Mouse (Mus musculus) E14TG2a.4 (cell line): ENCODE data around the gene Glis1.
A peak's percentile ranks its signal among the peaks of the same experiment; 100 is the strongest.

Source experiments
- H3K27me3 ChIP-seq: 2 replicates; pipeline ENCODE4 v1.6.1; 2014; ENCODE audit warnings: low read length, control low read depth; ENCODE audit not compliant: insufficient read depth
- H3K36me3 ChIP-seq: 2 replicates; pipeline ENCODE4 v1.6.1; 2014; ENCODE audit warnings: low read length, control low read depth; ENCODE audit not compliant: insufficient read depth
- H3K4me1 ChIP-seq: replicated peaks from 2 replicates; pipeline ENCODE4 v1.6.1; 2014; ENCODE audit warnings: low read depth, low read length, control low read depth
- H3K4me3 ChIP-seq: replicated peaks from 2 replicates; pipeline ENCODE4 v1.5.1; 2014; ENCODE audit warnings: mild to moderate bottlenecking, low read length
- H3K9me3 ChIP-seq: 2 replicates; pipeline ENCODE4 v1.6.1; 2014; ENCODE audit warnings: low read length, control low read depth
- CTCF ChIP-seq: conservative IDR thresholded peaks from 2 replicates; pipeline ENCODE4 v1.5.1; 2014; ENCODE audit warnings: low read length
- NANOG ChIP-seq: IDR thresholded peaks from 2 replicates; pipeline ENCODE4 v1.6.1; 2014; ENCODE audit warnings: borderline replicate concordance, low read length, mixed read lengths
- POU5F1 ChIP-seq: IDR thresholded peaks from 2 replicates; pipeline ENCODE4 v1.6.1; 2014; ENCODE audit warnings: low read length, borderline replicate concordance

Gene Glis1

GRCm38 (mm10) chr4:107442891-107443483, 8.6 kb downstream of the Glis1 start:
- H3K36me3 ChIP-seq, result no peaks in the 10 kb centered on the region
- no peaks in the 10 kb centered on the region for H3K4me1 ChIP-seq

GRCm38 (mm10) chr4:107443621-107444020, 9.2 kb downstream of the Glis1 start:
- 0 out of 2 replicates have a peak, but pooled peaks cover 3% of the 10 kb centered on the region for H3K9me3 ChIP-seq
- no peaks in the 10 kb centered on the region for H3K4me1 ChIP-seq
- peaks cover 25% of the 10 kb centered on the region for H3K27me3 ChIP-seq
- TF ChIP-seq POU5F1 (no peak), NANOG (no peak), CTCF (no peak)
- H3K36me3 ChIP-seq, result no peaks in the 10 kb centered on the region
- no peak overlapping the region for H3K4me3 ChIP-seq

More at GRCm38 (mm10) chr4:107442891-107443483, 8.6 kb downstream of the Glis1 start:
- peaks cover 31% of the 10 kb centered on the region for H3K27me3 ChIP-seq
- H3K4me3 ChIP-seq, result no peak overlapping the region
- 0 out of 2 replicates have a peak, but pooled peaks cover 3% of the 10 kb centered on the region for H3K9me3 ChIP-seq
- no peak for TF ChIP-seq NANOG
- no peak for TF ChIP-seq POU5F1
- no peak for TF ChIP-seq CTCF

- Histone ChIP-seq H3K4me3 (no peak overlapping the region), H3K27me3 (peaks cover 5% of the 10 kb centered on the region; the same call in 1 of the 2 replicates), H3K36me3 (no peaks in the 10 kb centered on the region), H3K4me1 (peaks cover 16% of the 10 kb centered on the region), H3K9me3 (0 out of 2 replicates have a peak, but pooled peaks cover 3% of the 10 kb centered on the region)
- TF ChIP-seq POU5F1 (no peak), NANOG (no peak), CTCF (0 out of 2 replicates have a peak, but pooled peaks have one; percentile 16)
Observed at GRCm38 (mm10) chr4:107448481-107448880, 14.1 kb downstream of the Glis1 start.

GRCm38 (mm10) chr4:107449519-107449918, 15.1 kb downstream of the Glis1 start:
- Histone ChIP-seq H3K36me3 (no peaks in the 10 kb centered on the region), H3K4me3 (no peak overlapping the region), H3K27me3 (peaks cover 5% of the 10 kb centered on the region; the same call in 1 of the 2 replicates), H3K4me1 (peaks cover 20% of the 10 kb centered on the region), H3K9me3 (0 out of 2 replicates have a peak, but pooled peaks cover 3% of the 10 kb centered on the region)
- TF ChIP-seq POU5F1 (no peak), NANOG (no peak), CTCF (no peak)

GRCm38 (mm10) chr4:107452266-107453015, 18.1 kb downstream of the Glis1 start:
- no peak for TF ChIP-seq POU5F1
- no peak for TF ChIP-seq CTCF
- TF ChIP-seq NANOG, result no peak

GRCm38 (mm10) chr4:107453141-107453984, 19.0 kb downstream of the Glis1 start:
- H3K9me3 ChIP-seq, result no peaks in the 10 kb centered on the region
- H3K4me1 ChIP-seq, result peaks cover 32% of the 10 kb centered on the region
- TF ChIP-seq CTCF, result peak; percentile 90
- TF ChIP-seq NANOG, result no peak
- no peaks in the 10 kb centered on the region for H3K36me3 ChIP-seq
- no peaks in the 10 kb centered on the region for H3K27me3 ChIP-seq
- H3K4me3 ChIP-seq, result peak overlapping the region; percentile 63

More at GRCm38 (mm10) chr4:107452266-107453015, 18.1 kb downstream of the Glis1 start:
- H3K36me3 ChIP-seq, result no peaks in the 10 kb centered on the region
- peaks cover 23% of the 10 kb centered on the region for H3K4me1 ChIP-seq
- H3K4me3 ChIP-seq, result peak overlapping the region; percentile 63
- H3K9me3 ChIP-seq, result no peaks in the 10 kb centered on the region
- H3K27me3 ChIP-seq, result no peaks in the 10 kb centered on the region

- TF ChIP-seq POU5F1, result no peak
- TF ChIP-seq CTCF, result no peak
- TF ChIP-seq NANOG, result no peak
- peaks cover 3% of the 10 kb centered on the region; the same call in 1 of the 2 replicates for H3K27me3 ChIP-seq
- peaks cover 26% of the 10 kb centered on the region for H3K4me1 ChIP-seq
- no peaks in the 10 kb centered on the region for H3K36me3 ChIP-seq
- no peaks in the 10 kb centered on the region for H3K9me3 ChIP-seq
- 0 out of 2 replicates have a peak overlapping the region, but pooled peaks have one; percentile 7 for H3K4me3 ChIP-seq
Observed at GRCm38 (mm10) chr4:107457602-107458001, 23.2 kb downstream of the Glis1 start.
